Mouse (Mus musculus) heart, embryonic 16.5 days (tissue): Measurements from ENCODE around the gene App. TPM values are rescaled to one million over a fixed set of nuclear protein-coding genes. Genes with fewer than 3 reads are reported as not detected.

Source experiments
- ATAC-seq: fragments of 200-750 bp; cut with Nextera tagmentation; replicated peaks from 2 replicates; pipeline ENCODE4 v1.8.0; 2017; ENCODE audit warnings: moderate number of reproducible peaks; ENCODE audit not compliant: insufficient read depth, low FRiP score; ENCODE audit errors: extremely low read depth
- H3K27ac ChIP-seq: fragments of 300-500 bp; sonication (generic); 2 replicates; pipeline ENCODE4 v1.5.1; 2014; ENCODE audit warnings: mild to moderate bottlenecking, low read length, control low read depth, moderate library complexity
- H3K27me3 ChIP-seq: fragments of 300-500 bp; sonication (generic); 2 replicates; pipeline ENCODE4 v1.6.1; 2014; ENCODE audit warnings: low read length, mixed read lengths; ENCODE audit not compliant: control insufficient read depth, insufficient read depth
- H3K36me3 ChIP-seq: fragments of 300-500 bp; sonication (generic); 2 replicates; pipeline ENCODE4 v1.6.1; 2014; ENCODE audit not compliant: control insufficient read depth, insufficient read depth
- H3K4me1 ChIP-seq: fragments of 300-500 bp; sonication (generic); 2 replicates; pipeline ENCODE4 v1.6.1; 2014; ENCODE audit warnings: low read length, mixed read lengths; ENCODE audit not compliant: control insufficient read depth, insufficient read depth
- H3K4me2 ChIP-seq: fragments of 300-500 bp; sonication (generic); 2 replicates; pipeline ENCODE4 v1.6.1; 2014; ENCODE audit warnings: low read depth, mild to moderate bottlenecking, control low read depth, low read length
- H3K4me3 ChIP-seq: fragments of 300-500 bp; sonication (generic); 2 replicates; pipeline ENCODE4 v1.5.1; 2014; ENCODE audit warnings: mild to moderate bottlenecking, control low read depth, low read length
- H3K9ac ChIP-seq: fragments of 300-500 bp; sonication (generic); 2 replicates; pipeline ENCODE4 v1.6.1; 2014; ENCODE audit warnings: low read length, control low read depth
- H3K9me3 ChIP-seq: fragments of 300-500 bp; sonication (generic); replicated peaks from 2 replicates; pipeline ENCODE4 v1.6.1; 2016; ENCODE audit warnings: low read length; ENCODE audit not compliant: control insufficient read depth
- WGBS: fragments of 180-500 bp; shearing (Covaris S2); extraction: QIAGEN DNeasy Blood & Tissue Kit; methylation state at CpG from one replicate; pipeline ENCODE4 v1.1.7; 2014; 5-methylcytosine and 5-hydroxymethylcytosine counted together
- polyA plus RNA-seq: library from polyadenylated mRNA; unstranded; fragments of >200 nt; fragmentation: Nextera tagmentation; extraction: Ambion mirVana; gene quantifications from 2 replicates; pipeline ENCODE4 v1.2.1, GENCODE M21; 2015

The App gene
- polyA plus RNA-seq, 1 experiment from 2014 or later, result 187 TPM

DNA sequence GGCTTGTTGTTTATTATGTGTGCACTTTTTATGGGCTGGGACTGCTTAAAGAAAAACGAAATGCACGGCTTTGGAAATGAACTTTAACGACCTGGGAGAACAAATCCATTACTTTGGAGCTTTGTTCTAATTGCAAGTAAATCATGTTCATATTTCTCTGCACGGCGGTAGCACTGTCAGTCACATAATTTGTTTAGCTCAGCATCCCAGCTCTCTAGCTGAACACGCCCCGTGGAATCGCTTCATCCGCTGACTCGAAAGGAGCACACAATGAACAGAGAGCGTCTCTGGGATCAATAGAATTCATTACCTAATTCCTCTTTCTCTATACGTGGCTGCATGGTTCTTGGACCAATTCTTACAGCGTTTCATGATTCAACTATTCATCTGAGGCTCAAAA is 207.5 kb downstream of the App start:
- no peak overlapping the region for H3K4me3 ChIP-seq
- no peak overlapping the region for H3K27ac ChIP-seq
- no peaks in the 10 kb centered on the region for H3K27me3 ChIP-seq
- no peak for ATAC-seq
- H3K9ac ChIP-seq, result no peak overlapping the region
- WGBS, result 88% methylated on average over 13 of the region's 13 CpGs
- H3K4me1 ChIP-seq, result no peaks in the 10 kb centered on the region
- no peak overlapping the region for H3K4me2 ChIP-seq
- no peaks in the 10 kb centered on the region for H3K9me3 ChIP-seq
- H3K36me3 ChIP-seq, result peaks cover 32% of the 10 kb centered on the region

DNA sequence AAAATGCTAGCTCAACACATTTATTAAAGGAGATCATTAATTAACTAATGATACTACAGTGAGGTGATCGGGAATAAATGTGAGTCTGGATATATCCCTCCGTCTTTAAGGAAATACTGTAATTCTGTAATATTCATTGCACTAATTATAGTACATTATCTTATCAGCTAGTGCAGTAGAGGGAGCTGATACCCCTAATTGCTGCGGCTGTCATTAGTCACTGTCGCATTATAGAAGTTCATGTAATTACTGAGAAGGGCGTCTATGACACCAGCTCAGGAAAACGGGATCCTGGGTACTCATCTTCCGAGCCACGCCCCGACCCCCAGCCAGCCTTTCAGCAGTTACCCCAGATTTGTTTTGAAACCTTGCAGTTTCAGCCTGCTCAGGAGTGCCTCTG is 209.6 kb downstream of the App start:
- Histone ChIP-seq H3K27ac (no peak overlapping the region), H3K9ac (no peak overlapping the region), H3K4me2 (no peak overlapping the region), H3K4me1 (no peaks in the 10 kb centered on the region), H3K4me3 (no peak overlapping the region), H3K27me3 (no peaks in the 10 kb centered on the region), H3K9me3 (no peaks in the 10 kb centered on the region), H3K36me3 (peaks cover 37% of the 10 kb centered on the region)
- no peak for ATAC-seq
- 63% methylated on average over 9 of the region's 9 CpGs for WGBS

- Histone ChIP-seq H3K36me3 (peaks cover 37% of the 10 kb centered on the region), H3K9me3 (no peaks in the 10 kb centered on the region), H3K27me3 (no peaks in the 10 kb centered on the region), H3K4me3 (no peak overlapping the region), H3K4me2 (no peak overlapping the region), H3K27ac (no peak overlapping the region), H3K9ac (no peak overlapping the region), H3K4me1 (no peaks in the 10 kb centered on the region)
- no peak for ATAC-seq
- WGBS, result 81% methylated on average over 12 of the region's 12 CpGs
Measured at GRCm38 (mm10) chr16:84963527-84963926, 210.0 kb downstream of the App start.

- ATAC-seq, result no peak
- Histone ChIP-seq H3K4me1 (peaks cover 7% of the 10 kb centered on the region; the same call in 1 of the 2 replicates), H3K9ac (no peak overlapping the region), H3K4me2 (no peak overlapping the region), H3K36me3 (peaks cover 35% of the 10 kb centered on the region), H3K4me3 (no peak overlapping the region), H3K9me3 (no peaks in the 10 kb centered on the region), H3K27me3 (no peaks in the 10 kb centered on the region), H3K27ac (no peak overlapping the region)
- 69% methylated on average over 6 of the region's 6 CpGs for WGBS
Measured at GRCm38 (mm10) chr16:84957253-84957652, 216.3 kb downstream of the App start.

- no peak overlapping the region for H3K9ac ChIP-seq
- peaks cover 7% of the 10 kb centered on the region; the same call in 1 of the 2 replicates for H3K4me1 ChIP-seq
- no peaks in the 10 kb centered on the region for H3K27me3 ChIP-seq
- ATAC-seq, result no peak
- H3K36me3 ChIP-seq, result peaks cover 35% of the 10 kb centered on the region
- H3K4me2 ChIP-seq, result no peak overlapping the region; the same call in 1 of the 2 replicates
- no peaks in the 10 kb centered on the region for H3K9me3 ChIP-seq
- no peak overlapping the region for H3K4me3 ChIP-seq
- H3K27ac ChIP-seq, result no peak overlapping the region
- WGBS, result 85% methylated on average over 2 of the region's 2 CpGs
Measured at GRCm38 (mm10) chr16:84956690-84957089, 216.9 kb downstream of the App start.

DNA sequence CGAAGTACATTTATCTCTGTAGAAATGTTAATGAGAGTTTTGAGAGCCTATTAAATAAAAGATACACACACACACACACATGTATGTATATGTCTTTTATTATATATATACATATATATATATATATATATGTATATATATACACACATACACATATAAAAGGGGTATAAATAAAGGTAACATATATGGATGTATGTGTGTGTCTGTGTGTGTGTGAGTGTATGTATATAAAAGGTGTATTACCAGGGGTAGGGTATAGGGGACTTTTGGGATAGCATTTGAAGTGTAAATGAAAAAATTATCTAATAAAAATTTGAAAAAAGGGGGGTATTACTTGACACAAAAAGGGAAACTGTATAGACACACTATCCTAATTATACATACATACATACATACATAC is 217.7 kb downstream of the App start:
- WGBS, result 50% methylated on average over 1 of the region's 1 CpGs
- Histone ChIP-seq H3K4me3 (no peak overlapping the region), H3K4me2 (no peak overlapping the region), H3K4me1 (peaks cover 7% of the 10 kb centered on the region; the same call in 1 of the 2 replicates), H3K9ac (no peak overlapping the region), H3K36me3 (peaks cover 28% of the 10 kb centered on the region), H3K9me3 (peaks cover 2% of the 10 kb centered on the region; the same call in 1 of the 2 replicates), H3K27me3 (no peaks in the 10 kb centered on the region), H3K27ac (no peak overlapping the region)
- ATAC-seq, result 0 out of 2 replicates have a peak, but pooled peaks have one; percentile 24

- peak overlapping the region; percentile 43; the same call in 1 of the 2 replicates for H3K4me2 ChIP-seq
- peaks cover 24% of the 10 kb centered on the region for H3K36me3 ChIP-seq
- 0 out of 2 replicates have a peak overlapping the region, but pooled peaks have one; percentile 5 for H3K4me3 ChIP-seq
- WGBS, result 30% methylated on average over 26 of the region's 26 CpGs
- ATAC-seq, result peak; percentile 83
- H3K27me3 ChIP-seq, result no peaks in the 10 kb centered on the region
- peaks cover 4% of the 10 kb centered on the region; the same call in 1 of the 2 replicates for H3K9me3 ChIP-seq
- H3K4me1 ChIP-seq, result peaks cover 7% of the 10 kb centered on the region; the same call in 1 of the 2 replicates
- H3K27ac ChIP-seq, result no peak overlapping the region
- H3K9ac ChIP-seq, result no peak overlapping the region
Measured at GRCm38 (mm10) chr16:84955204-84955839, 218.2 kb downstream of the App start.

DNA sequence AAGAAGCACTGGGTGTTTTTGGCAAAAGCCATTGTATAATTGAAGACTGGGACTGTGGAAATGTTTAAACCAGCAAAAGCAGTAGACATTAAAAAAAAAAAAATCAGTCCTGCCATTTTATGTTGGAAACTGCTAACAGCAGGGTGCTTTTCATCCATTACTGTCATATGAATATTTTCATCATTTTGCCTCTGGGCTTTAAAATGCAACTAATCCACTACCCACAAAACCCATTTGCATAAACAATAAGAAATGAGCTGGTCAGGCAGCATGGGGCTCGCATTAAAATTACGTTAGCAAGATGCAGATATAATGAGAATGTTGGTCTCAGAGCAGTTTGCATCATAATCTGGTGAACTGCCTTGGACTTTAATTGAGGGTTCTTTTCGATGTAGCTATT is 242.5 kb downstream of the App start:
- no peak overlapping the region for H3K9ac ChIP-seq
- WGBS, result 83% methylated on average over 3 of the region's 3 CpGs
- no peaks in the 10 kb centered on the region for H3K27me3 ChIP-seq
- H3K36me3 ChIP-seq, result no peaks in the 10 kb centered on the region
- no peak overlapping the region for H3K4me3 ChIP-seq
- ATAC-seq, result no peak
- no peak overlapping the region for H3K27ac ChIP-seq
- H3K4me1 ChIP-seq, result no peaks in the 10 kb centered on the region
- H3K4me2 ChIP-seq, result no peak overlapping the region
- no peaks in the 10 kb centered on the region for H3K9me3 ChIP-seq

DNA sequence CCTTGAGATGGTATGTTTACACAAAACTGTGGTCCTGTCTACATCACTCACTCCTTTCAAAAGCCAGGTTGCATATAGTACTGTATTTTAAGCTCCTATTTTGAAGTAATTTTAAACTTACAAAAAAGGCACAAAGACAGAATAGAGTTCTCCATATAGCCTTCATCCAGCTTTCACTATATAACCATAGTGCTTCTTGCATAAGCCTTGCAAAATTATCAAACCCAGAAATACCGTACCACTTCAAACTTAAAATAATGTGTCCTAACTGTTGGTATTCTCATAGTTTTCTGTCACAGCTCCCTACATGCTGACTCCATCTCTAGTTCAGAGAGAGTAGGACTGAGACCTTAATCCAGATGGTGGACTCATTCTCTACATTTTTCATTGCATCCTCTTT is 245.7 kb downstream of the App start:
- Histone ChIP-seq H3K27ac (no peak overlapping the region), H3K4me1 (no peaks in the 10 kb centered on the region), H3K9me3 (no peaks in the 10 kb centered on the region), H3K27me3 (no peaks in the 10 kb centered on the region), H3K9ac (no peak overlapping the region), H3K4me3 (no peak overlapping the region), H3K36me3 (no peaks in the 10 kb centered on the region), H3K4me2 (no peak overlapping the region)
- ATAC-seq, result no peak
- WGBS, result 96% methylated on average over 1 of the region's 1 CpGs
